Mouse (Mus musculus): ENCODE results near the gene Kif1a.

DNA sequence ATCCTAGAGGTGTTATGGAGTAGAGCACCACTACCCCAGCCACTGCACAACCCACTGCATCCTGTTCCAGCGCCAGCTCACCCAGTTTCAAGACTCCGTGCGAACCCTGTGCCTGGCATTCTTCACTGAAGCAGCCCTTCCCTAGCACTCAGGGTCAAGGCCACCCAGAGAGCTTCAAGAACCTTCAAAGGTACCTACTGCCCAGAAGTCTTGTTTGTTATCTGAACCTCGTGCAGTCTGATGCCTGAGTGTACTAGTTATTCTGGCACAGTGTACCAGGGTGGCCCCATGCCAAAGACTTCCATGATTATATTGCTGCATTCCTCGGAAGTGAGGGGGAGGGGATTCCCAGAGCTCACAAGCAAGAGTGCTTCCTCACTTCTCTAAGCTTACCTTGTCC is 38.1 kb downstream of the Kif1a start:
- TF ChIP-seq CTCF (IDR thresholded peaks at IDR 0.05; ENCODE audit: low read depth) (no peak), EP300 (optimal IDR thresholded peaks at IDR 0.05) (no peak)

Measured in stomach, postnatal 0 days (tissue).